Mouse (Mus musculus) limb, embryonic 12.5 days (tissue): Measurements from ENCODE around the gene Akt1. TPM values are rescaled to one million over a fixed set of nuclear protein-coding genes. Genes with fewer than 3 reads are reported as not detected.

ENCODE experiments used
- ATAC-seq: fragments of 200-750 bp; cut with Nextera tagmentation; 2 replicates; pipeline ENCODE4 v1.8.0; 2017; ENCODE audit warnings: low read depth, moderate TSS enrichment; ENCODE audit not compliant: insufficient number of reproducible peaks, insufficient read depth, low FRiP score, low TSS enrichment
- H3K27ac ChIP-seq: fragments of 300-500 bp; sonication (generic); 2 replicates; pipeline ENCODE4 v1.5.1; 2016; ENCODE audit warnings: mild to moderate bottlenecking, moderate library complexity
- H3K27me3 ChIP-seq: fragments of 300-500 bp; sonication (generic); 2 replicates; pipeline ENCODE4 v1.6.1; 2016; ENCODE audit warnings: mild to moderate bottlenecking, moderate library complexity
- H3K36me3 ChIP-seq: fragments of 300-500 bp; sonication (generic); 2 replicates; pipeline ENCODE4 v1.6.1; 2016; ENCODE audit warnings: mild to moderate bottlenecking, moderate library complexity
- H3K4me1 ChIP-seq: fragments of 300-500 bp; sonication (generic); replicated peaks from 2 replicates; pipeline ENCODE4 v1.6.1; 2016
- H3K4me2 ChIP-seq: fragments of 300-500 bp; sonication (generic); 2 replicates; pipeline ENCODE4 v1.6.1; 2016; ENCODE audit warnings: mild to moderate bottlenecking, moderate library complexity
- H3K4me3 ChIP-seq: fragments of 300-500 bp; sonication (generic); replicated peaks from 2 replicates; pipeline ENCODE4 v1.5.1; 2016; ENCODE audit warnings: mild to moderate bottlenecking
- H3K9ac ChIP-seq: fragments of 300-500 bp; sonication (generic); replicated peaks from 2 replicates; pipeline ENCODE4 v1.6.1; 2016; ENCODE audit warnings: mild to moderate bottlenecking, moderate library complexity
- H3K9me3 ChIP-seq: fragments of 300-500 bp; sonication (generic); 2 replicates; pipeline ENCODE4 v1.6.1; 2016; ENCODE audit warnings: mild to moderate bottlenecking, moderate library complexity
- WGBS: fragments of 180-500 bp; shearing (Covaris S2); methylation state at CpG from one replicate; pipeline ENCODE4 v1.1.7; 2016; 5-methylcytosine and 5-hydroxymethylcytosine counted together
- microRNA-seq: library from miRNA; unstranded; fragments of <30 nt; microRNA quantifications from one replicate; pipeline ENCODE4, GENCODE M21; 2017
- polyA plus RNA-seq: library from polyadenylated mRNA; unstranded; fragments of >200 nt; fragmentation: Nextera tagmentation; extraction: Ambion mirVana; gene quantifications from 2 replicates; pipeline ENCODE4 v1.2.1, GENCODE M21; 2016

Gene Akt1
- polyA plus RNA-seq, 1 experiment from 2014 or later: 156 TPM

DNA sequence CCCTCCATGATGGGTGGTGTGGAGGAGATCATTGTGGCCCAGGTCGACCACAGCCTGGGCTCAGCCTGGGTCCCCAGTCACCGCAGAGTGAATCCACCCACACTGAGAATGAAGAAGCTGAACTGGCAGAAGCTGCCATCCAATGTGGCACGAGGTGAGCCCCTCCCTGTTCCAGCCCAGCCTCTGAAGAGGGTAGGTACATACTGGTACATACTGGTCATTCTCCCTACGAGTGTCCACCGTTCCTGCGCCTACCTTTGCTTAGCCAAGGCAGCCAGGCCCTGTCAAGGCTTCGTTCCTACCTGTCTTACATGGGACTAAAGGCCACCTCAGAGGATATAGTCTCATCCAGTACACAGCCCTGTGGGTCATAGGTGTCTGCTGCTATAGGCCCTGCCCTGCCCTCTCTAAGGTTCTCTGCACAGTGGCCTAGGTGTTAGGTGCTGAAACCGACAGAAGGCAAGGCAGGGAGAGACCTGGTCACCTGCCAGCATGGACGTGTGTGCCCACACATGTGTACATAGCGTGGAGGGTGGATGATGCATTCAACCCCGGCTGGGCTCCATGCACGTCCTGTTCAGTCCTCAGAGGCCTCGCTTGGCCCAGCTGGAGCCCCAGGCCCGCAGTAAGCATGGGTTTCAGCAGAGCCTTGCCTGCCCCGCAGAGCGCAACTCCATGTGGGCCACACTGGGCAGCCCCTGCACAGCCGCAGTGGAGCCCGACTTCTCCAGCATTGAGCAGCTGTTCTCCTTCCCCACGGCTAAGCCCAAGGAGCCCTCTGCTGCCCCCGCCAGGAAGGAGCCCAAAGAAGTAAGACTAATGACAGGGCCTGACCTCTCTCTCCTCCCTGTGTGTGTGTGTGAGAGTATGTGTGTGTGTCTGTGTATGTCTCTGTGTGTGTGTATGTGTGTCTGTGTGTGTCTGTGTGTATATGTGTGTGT is 69.7 kb downstream of the Akt1 start:
- no peak overlapping the region for H3K4me3 ChIP-seq
- 61% methylated on average over 20 of the region's 20 CpGs for WGBS
- H3K36me3 ChIP-seq: no peaks in the 10 kb centered on the region
- 0 out of 2 replicates have a peak overlapping the region, but pooled peaks have one; percentile 37 for H3K9ac ChIP-seq
- no peaks in the 10 kb centered on the region for H3K27me3 ChIP-seq
- no peak overlapping the region for H3K27ac ChIP-seq
- no peaks in the 10 kb centered on the region for H3K9me3 ChIP-seq
- ATAC-seq: peak; percentile 33; the same call in 1 of the 2 replicates
- H3K4me1 ChIP-seq: peaks cover 20% of the 10 kb centered on the region; the same call in 1 of the 2 replicates
- no peak overlapping the region for H3K4me2 ChIP-seq

DNA sequence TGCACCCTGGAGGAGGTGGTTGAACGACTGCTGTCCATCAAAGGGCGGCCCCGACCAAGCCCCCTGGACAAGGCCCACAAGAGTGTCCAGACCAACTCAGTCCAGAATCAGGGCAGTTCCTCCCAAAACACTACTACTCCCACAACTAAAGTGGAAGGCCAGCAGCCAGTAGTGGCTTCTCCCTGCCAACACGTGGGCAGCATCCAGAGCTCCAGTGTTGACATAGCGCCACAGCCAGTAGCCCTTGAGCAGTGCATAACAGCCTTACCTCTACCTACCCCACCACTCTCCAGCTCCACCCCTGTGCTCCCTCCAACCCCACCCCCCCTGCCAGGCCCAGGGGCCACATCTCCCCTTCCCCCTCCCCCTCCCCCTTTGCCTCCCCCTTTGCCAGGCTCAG is 70.7 kb downstream of the Akt1 start:
- Histone ChIP-seq H3K4me3 (no peak overlapping the region), H3K4me1 (peaks cover 22% of the 10 kb centered on the region; the same call in 1 of the 2 replicates), H3K36me3 (no peaks in the 10 kb centered on the region), H3K9me3 (no peaks in the 10 kb centered on the region), H3K27me3 (no peaks in the 10 kb centered on the region), H3K27ac (no peak overlapping the region), H3K4me2 (no peak overlapping the region), H3K9ac (no peak overlapping the region)
- no peak for ATAC-seq
- WGBS: 85% methylated on average over 5 of the region's 5 CpGs

Small RNA genes lying within 50 kb of the gene (microRNA-seq; reads per million reads assigned to microRNA genes)
- gene Mir6939: 0.93 reads per million

Other genes starting within 250 kb of the Akt1 start
- gene A530016L24Rik, start 185.4 kb downstream of the Akt1 start, polyA plus RNA-seq: 0.23 TPM in 1 of 2 replicates, not detected in the other
- gene Tmem179, start 158.1 kb downstream of the Akt1 start, polyA plus RNA-seq: 0.19 and 0.23 TPM in 2 replicates
- gene Inf2, start 86.1 kb downstream of the Akt1 start, polyA plus RNA-seq: 2.0 and 2.2 TPM in 2 replicates
- gene Adssl1, start 54.8 kb downstream of the Akt1 start, polyA plus RNA-seq: 9.2 and 10.0 TPM in 2 replicates
- 248 and 258 TPM in 2 replicates for gene Siva1, start 30.2 kb downstream of the Akt1 start, polyA plus RNA-seq
- 1.4 and 2.7 TPM in 2 replicates for gene Zbtb42, start 3.9 kb upstream of the Akt1 start, polyA plus RNA-seq
- gene Cep170b, start 45.6 kb upstream of the Akt1 start, polyA plus RNA-seq: 17.8 and 18.8 TPM in 2 replicates
- 3.1 and 4.4 TPM in 2 replicates for gene Pld4, start 85.8 kb upstream of the Akt1 start, polyA plus RNA-seq
- gene Ahnak2, start 127.8 kb upstream of the Akt1 start, polyA plus RNA-seq: 0.23 and 0.26 TPM in 2 replicates
- 9.2 and 9.3 TPM in 2 replicates for gene Clba1, start 134.1 kb upstream of the Akt1 start, polyA plus RNA-seq
- 166 TPM in 2 replicates for gene Cdca4, start 154.5 kb upstream of the Akt1 start, polyA plus RNA-seq
- gene Gpr132, start 193.3 kb upstream of the Akt1 start, polyA plus RNA-seq: 0.08 TPM in 1 of 2 replicates, not detected in the other